Mouse (Mus musculus) adrenal gland (tissue): ENCODE data around the gene Gigyf1.

Experiments used
- intact Hi-C: fragments of 180-260 bp; cut with DNase I; formaldehyde crosslinking; loops from one replicate; pipeline ENCODE4 v1.15.1; 2025

Gigyf1 gene

GRCm38 (mm10) chr5:137512847-137513794, 5.2 kb upstream of the Gigyf1 start:
- intact Hi-C loops: no loop called here

- intact Hi-C loops: no loop called here
Observed at GRCm38 (mm10) chr5:137513951-137514721, 4.2 kb upstream of the Gigyf1 start.

GRCm38 (mm10) chr5:137514811-137515210, 3.5 kb upstream of the Gigyf1 start:
- intact Hi-C loops: loop anchor here (5.0 kb wide), 1 partner anchor 62 kb away; no protein-coding TSS in a partner anchor

GRCm38 (mm10) chr5:137519691-137520550, 1.6 kb downstream of the Gigyf1 start:
- intact Hi-C loops: loop anchor here (5.0 kb wide), 1 partner anchor 57 kb away; no protein-coding TSS in a partner anchor

GRCm38 (mm10) chr5:137521861-137522260, 3.5 kb downstream of the Gigyf1 start:
- intact Hi-C loops: no loop called here

GRCm38 (mm10) chr5:137522711-137523110, 4.4 kb downstream of the Gigyf1 start:
- intact Hi-C loops: no loop called here

GRCm38 (mm10) chr5:137523396-137524250, 5.3 kb downstream of the Gigyf1 start:
- intact Hi-C loops: no loop called here

- intact Hi-C loops: no loop called here
Observed at GRCm38 (mm10) chr5:137524251-137524515, 5.8 kb downstream of the Gigyf1 start.

GRCm38 (mm10) chr5:137524671-137525070, 6.3 kb downstream of the Gigyf1 start:
- intact Hi-C loops: no loop called here

GRCm38 (mm10) chr5:137525511-137525910, 7.2 kb downstream of the Gigyf1 start:
- intact Hi-C loops: no loop called here

GRCm38 (mm10) chr5:137526192-137526936, 8.0 kb downstream of the Gigyf1 start:
- intact Hi-C loops: no loop called here

GRCm38 (mm10) chr5:137527413-137527812, 9.1 kb downstream of the Gigyf1 start:
- intact Hi-C loops: no loop called here

- intact Hi-C loops: no loop called here
Observed at GRCm38 (mm10) chr5:137528247-137528968, 10.1 kb downstream of the Gigyf1 start.

- intact Hi-C loops: no loop called here
Observed at GRCm38 (mm10) chr5:137529221-137529995, 11.1 kb downstream of the Gigyf1 start.

GRCm38 (mm10) chr5:137530075-137530474, 11.7 kb downstream of the Gigyf1 start:
- intact Hi-C loops: no loop called here

GRCm38 (mm10) chr5:137530588-137531413, 12.5 kb downstream of the Gigyf1 start:
- intact Hi-C loops: no loop called here

GRCm38 (mm10) chr5:137531414-137532130, 13.2 kb downstream of the Gigyf1 start:
- intact Hi-C loops: no loop called here
